Mouse (Mus musculus) stomach, adult 2 months (tissue): ENCODE measurements around the gene Lzts2. TPM values are rescaled to one million over a fixed set of nuclear protein-coding genes. Genes with fewer than 3 reads are reported as not detected.

Experiments used
- polyA plus RNA-seq: library from polyadenylated mRNA; depleted of rRNA; stranded (reverse); fragments of >200 nt; gene quantifications from 2 replicates; pipeline ENCODE4 v1.2.3, GENCODE M21; 2012; rRNA removed

The Lzts2 gene
- 103 and 131 TPM in 2 replicates for polyA plus RNA-seq

DNA sequence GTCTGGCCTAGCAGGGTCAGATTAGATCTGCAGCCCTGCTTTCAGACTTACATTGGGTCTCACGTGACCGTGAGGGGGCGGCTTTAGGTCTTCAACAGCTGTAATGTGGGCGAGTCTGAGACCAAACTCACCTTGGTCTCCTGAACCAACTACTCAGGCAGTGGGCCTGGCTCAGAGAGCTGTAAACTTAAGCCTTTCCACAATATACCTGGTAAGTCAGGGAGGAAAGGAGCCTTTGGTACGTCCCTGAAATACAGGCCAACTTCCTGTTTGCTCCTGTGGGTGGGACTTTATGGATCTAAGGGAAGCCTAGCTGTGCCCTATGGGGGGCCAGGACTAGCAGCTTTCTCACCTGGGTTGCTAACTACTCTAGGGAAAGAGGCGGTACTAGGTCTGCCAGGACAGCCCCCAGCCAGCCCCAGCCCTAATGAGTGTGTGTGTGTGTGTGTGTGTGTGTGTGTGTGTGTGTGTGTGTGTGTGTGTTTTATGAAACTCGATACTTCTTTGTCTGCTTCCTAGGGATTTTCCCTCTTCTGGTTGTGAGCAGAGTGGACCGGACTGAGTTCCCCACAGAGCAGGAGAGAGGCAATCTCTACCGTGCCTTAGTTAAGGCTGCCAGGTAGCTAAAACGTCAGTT, at the start of gene Lzts2:
Lzts2 (plus strand) TSS at position 80 of the 637 bp plus-strand sequence.

DNA sequence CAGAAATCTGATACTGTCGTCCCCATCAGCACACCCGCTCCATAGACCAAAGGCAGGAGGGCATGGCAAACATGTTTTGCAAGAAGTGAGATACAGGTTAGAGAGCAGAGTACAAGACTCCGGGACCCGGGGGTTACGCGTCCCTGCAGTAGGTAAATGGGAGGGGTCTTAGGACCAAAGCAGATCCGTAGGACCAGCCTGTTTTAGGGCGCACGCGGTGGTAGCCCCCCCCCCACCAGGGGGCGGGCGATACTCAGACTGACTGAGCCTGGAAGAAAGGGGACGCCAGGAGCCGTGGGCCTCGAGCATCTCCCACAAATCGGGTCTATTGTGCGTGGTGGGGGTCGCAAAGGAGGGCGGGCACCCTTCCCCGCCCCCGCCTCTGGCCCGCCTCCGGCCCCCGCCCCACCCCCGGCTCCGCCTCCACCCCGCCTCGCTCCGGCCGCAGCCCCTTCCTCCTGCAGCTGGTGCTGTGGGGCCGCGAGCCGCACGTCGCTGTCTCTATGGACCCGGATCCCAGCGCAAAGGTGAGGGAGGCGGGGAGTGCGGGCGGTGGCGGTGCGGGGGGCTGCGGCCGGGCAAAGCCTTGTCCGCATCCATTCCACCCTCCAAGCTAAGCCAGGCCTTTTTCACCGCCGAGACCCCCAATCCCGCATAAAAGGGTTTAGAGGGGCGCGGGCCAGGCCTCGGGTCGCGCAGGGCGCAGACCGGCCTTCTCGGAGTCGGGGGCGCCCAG, 25.2 kb upstream of the Lzts2 start, which contains the start of gene Sema4g:
Sema4g (plus strand) TSS at position 271 of the 736 bp plus-strand sequence.

DNA sequence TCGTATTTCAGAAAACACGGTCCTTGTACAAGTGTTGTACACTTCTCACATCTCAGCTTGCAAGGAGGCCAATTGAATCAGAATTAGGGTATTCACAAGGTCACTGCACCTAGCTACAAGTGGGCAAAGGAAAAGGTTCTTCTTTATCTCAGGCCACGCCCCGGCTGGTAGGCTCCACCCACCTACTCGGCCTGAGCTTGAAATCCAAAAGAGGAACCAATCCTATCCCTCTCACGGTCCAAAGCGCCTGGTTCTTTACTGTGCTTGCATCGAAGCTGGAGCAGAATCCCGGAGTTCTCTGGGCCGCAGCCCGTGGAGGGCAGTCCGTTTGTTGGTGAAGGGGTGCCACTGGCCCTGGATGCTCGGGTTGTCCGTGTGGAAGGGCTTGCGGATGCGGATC, 8.8 kb upstream of the Lzts2 start, which contains the start of gene Twnk:
Twnk (plus strand) TSS at position 220 of the 400 bp plus-strand sequence.

GRCm38 (mm10) chr19:45005957-45006712, 8.1 kb upstream of the Lzts2 start, which contains the start of gene Mrpl43:
Mrpl43 (minus strand) TSS chr19:45006442.

DNA sequence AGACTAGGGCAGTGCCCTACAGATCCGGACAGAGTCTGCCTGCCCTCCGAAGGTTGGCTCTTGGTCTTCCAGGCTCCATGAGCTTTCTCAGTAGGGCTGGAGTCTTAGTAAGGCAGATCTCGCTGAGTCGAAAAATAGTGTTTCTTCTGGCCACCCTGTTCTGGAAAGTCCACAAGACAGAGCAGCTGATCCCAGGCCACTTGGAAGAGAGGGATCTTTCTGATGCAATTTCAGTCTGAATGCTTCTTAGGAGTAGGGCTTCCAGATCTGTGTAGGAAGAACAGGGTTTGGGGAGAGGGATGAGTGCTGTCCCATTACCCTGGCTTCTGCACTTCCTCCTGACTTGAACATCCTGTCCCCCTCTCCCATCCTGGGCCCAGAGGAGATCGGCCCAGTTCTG, 31.4 kb downstream of the Lzts2 start, which contains the start of gene Pdzd7:
Pdzd7 (minus strand) TSS at position 67 of the 400 bp plus-strand sequence.

DNA sequence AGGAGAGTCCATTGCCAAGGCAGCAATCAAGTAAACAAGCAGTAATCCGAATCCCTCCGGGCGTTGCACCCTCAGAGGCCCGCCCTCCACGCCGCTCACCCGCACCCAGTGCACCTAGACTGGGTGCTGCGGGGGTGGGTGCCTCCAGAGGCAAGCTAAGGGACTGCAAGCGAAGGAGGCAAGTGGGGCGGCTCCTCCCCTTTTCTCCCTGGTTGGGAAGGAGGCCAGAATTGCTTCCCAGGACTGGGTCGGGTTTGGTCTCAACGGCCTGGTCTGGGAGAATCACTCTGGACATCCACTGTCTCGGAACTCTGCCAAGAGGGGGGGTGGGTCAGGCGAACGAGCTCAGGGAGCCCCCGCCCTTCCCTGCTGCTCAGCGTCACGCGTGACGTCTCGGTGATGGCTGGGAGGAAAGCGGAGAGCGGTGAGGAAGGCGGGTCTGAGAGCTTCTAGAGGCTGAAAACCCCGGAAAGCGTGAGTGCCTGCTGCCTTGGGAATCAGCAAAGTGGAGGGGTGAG, 33.3 kb downstream of the Lzts2 start, which contains the start of gene Sfxn3:
Sfxn3 (plus strand) TSS at position 87 of the 518 bp plus-strand sequence.

DNA sequence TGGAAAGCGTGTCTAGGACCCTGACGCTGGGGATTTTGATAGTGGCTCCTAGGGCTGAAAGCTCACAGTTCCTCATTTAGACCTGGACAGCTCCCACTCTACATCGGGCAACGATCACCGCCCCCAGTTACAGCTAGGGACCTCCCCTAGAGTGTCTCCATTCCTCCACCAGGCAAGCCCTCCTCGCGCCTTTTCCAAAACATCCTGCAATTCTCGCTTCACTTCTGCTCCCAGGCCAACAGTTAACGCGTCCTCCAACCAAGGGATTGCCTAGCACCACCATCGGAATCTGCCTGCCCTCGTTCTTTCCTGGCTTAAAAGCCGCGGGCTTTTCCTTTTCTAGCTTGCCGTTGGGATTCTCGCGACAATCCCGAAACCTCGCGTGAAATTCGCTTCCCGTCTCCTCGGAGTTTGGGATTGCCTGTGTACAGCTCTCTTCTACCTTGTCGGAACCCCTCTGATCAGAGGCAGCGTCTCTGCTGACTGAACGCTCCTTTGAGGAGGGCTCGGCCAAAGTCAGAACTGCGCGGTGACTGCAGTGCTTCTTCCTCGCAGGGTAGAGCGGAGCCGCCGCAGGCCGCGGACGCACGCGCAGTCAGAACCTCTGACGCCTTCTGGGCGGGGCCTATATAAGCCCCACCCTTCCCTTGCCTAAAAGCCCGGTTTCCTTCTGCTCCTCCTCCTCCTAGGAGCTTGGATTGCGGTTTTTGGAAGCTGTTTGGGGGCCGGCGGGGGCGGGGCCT, 60.5 kb downstream of the Lzts2 start, which contains the start of gene Kazald1:
Kazald1 (plus strand) TSS at position 662 of the 743 bp plus-strand sequence.

Other genes starting within 250 kb of the Lzts2 start
- 9.9 and 14.2 TPM in 2 replicates for gene Slf2, start 83.3 kb upstream of the Lzts2 start, polyA plus RNA-seq
- gene Sema4g, start 25.3 kb upstream of the Lzts2 start, polyA plus RNA-seq = 15.0 and 22.8 TPM in 2 replicates
- 2.2 and 2.3 TPM in 2 replicates for gene Twnk, start 8.8 kb upstream of the Lzts2 start, polyA plus RNA-seq
- gene Mrpl43, start 8.0 kb upstream of the Lzts2 start, polyA plus RNA-seq = 76.7 and 110 TPM in 2 replicates
- 2.9 and 3.2 TPM in 2 replicates for gene Pdzd7, start 31.3 kb downstream of the Lzts2 start, polyA plus RNA-seq
- gene Sfxn3, start 33.1 kb downstream of the Lzts2 start, polyA plus RNA-seq = 22.8 and 22.9 TPM in 2 replicates
- gene Kazald1, start 60.8 kb downstream of the Lzts2 start, polyA plus RNA-seq = 5.0 and 6.8 TPM in 2 replicates
- 0.03 TPM in 1 of 2 replicates, not detected in the other for gene Tlx1, start 136.3 kb downstream of the Lzts2 start, polyA plus RNA-seq
- gene Lbx1, start 221.4 kb downstream of the Lzts2 start, polyA plus RNA-seq = 0.03 and 0.08 TPM in 2 replicates